Mouse (Mus musculus): Measurements from ENCODE around the gene Nrros. TPM values are rescaled to one million over a fixed set of nuclear protein-coding genes. Genes with fewer than 3 reads are reported as not detected.
"Not testable (repeated sequence)": the region's sequence is repeated elsewhere in the genome, so short reads cannot be mapped to it uniquely, and the experiment has no call there.

The Nrros gene
- polyA plus RNA-seq, 1 experiment from 2014 or later: 13.9 TPM

GRCm38 (mm10) chr16:32105698-32106097 is 59.7 kb downstream of the Nrros start:
- Histone ChIP-seq H3K27ac (no peak overlapping the region), H3K9me3 (replicated peaks; ENCODE audit: low read length) (no peaks in the 10 kb centered on the region), H3K36me3 (ENCODE audit: insufficient read depth, low read length) (peaks cover 26% of the 10 kb centered on the region), H3K27me3 (ENCODE audit: insufficient read depth, low read length) (no peaks in the 10 kb centered on the region), H3K4me2 (ENCODE audit: low read length) (no peak overlapping the region), H3K4me3 (replicated peaks; ENCODE audit: low read depth, low read length) (no peak overlapping the region), H3K9ac (ENCODE audit: low read depth, low read length) (no peak overlapping the region), H3K4me1 (replicated peaks; ENCODE audit: insufficient read depth, low read length) (no peaks in the 10 kb centered on the region)
- no peak for ATAC-seq (replicated peaks; ENCODE audit: low FRiP score, low read depth)
- TF ChIP-seq CTCF (IDR thresholded peaks at IDR 0.05; ENCODE audit: low read depth): peak; percentile 34
- no peak for DNase-seq (ENCODE audit: low spot score)
- WGBS: 97% methylated on average over 1 of the region's 1 CpGs

GRCm38 (mm10) chr16:32102295-32102694 is 63.1 kb downstream of the Nrros start:
- Histone ChIP-seq H3K4me3 (replicated peaks; ENCODE audit: low read depth, low read length) (no peak overlapping the region), H3K9me3 (replicated peaks; ENCODE audit: low read length) (no peaks in the 10 kb centered on the region), H3K27ac (no peak overlapping the region), H3K9ac (ENCODE audit: low read depth, low read length) (no peak overlapping the region), H3K4me1 (replicated peaks; ENCODE audit: insufficient read depth, low read length) (no peaks in the 10 kb centered on the region), H3K4me2 (ENCODE audit: low read length) (no peak overlapping the region), H3K36me3 (ENCODE audit: insufficient read depth, low read length) (peaks cover 22% of the 10 kb centered on the region), H3K27me3 (ENCODE audit: insufficient read depth, low read length) (no peaks in the 10 kb centered on the region)
- DNase-seq (ENCODE audit: low spot score) (no peak), ATAC-seq (replicated peaks; ENCODE audit: low FRiP score, low read depth) (no peak)
- no peak for TF ChIP-seq CTCF (IDR thresholded peaks at IDR 0.05; ENCODE audit: low read depth)
- 92% methylated on average over 13 of the region's 13 CpGs for WGBS

GRCm38 (mm10) chr16:32099638-32100150 is 65.7 kb downstream of the Nrros start, which contains the start of the genes Pigx and Cep19:
TSS of gene Pigx (minus strand) at chr16:32099740.
TSS of gene Cep19 (plus strand) at chr16:32099800.
- Histone ChIP-seq H3K27me3 (ENCODE audit: insufficient read depth, low read length) (no peaks in the 10 kb centered on the region), H3K9me3 (replicated peaks; ENCODE audit: low read length) (no peaks in the 10 kb centered on the region), H3K9ac (ENCODE audit: low read depth, low read length) (peak within 1 kb of the TSS; percentile 91), H3K4me1 (replicated peaks; ENCODE audit: insufficient read depth, low read length) (no peaks in the 10 kb centered on the region), H3K36me3 (ENCODE audit: insufficient read depth, low read length) (peaks cover 11% of the 10 kb centered on the region; the same call in 1 of the 2 replicates), H3K4me3 (replicated peaks; ENCODE audit: low read depth, low read length) (peak within 1 kb of the TSS; percentile 89), H3K4me2 (ENCODE audit: low read length) (peak within 1 kb of the TSS; percentile 76), H3K27ac (peak within 1 kb of the TSS; percentile 91)
- DNase-seq (ENCODE audit: low spot score): peak; percentile 92
- ATAC-seq (replicated peaks; ENCODE audit: low FRiP score, low read depth): peak; percentile 95
- 1% methylated on average over 32 of the region's 34 CpGs for WGBS
- no peak for TF ChIP-seq CTCF (IDR thresholded peaks at IDR 0.05; ENCODE audit: low read depth)

- ATAC-seq (replicated peaks; ENCODE audit: low FRiP score, low read depth): peak; percentile 73
- Histone ChIP-seq H3K27ac (peak overlapping the region; percentile 91), H3K4me3 (replicated peaks; ENCODE audit: low read depth, low read length) (peak overlapping the region; percentile 89), H3K36me3 (ENCODE audit: insufficient read depth, low read length) (peaks cover 11% of the 10 kb centered on the region; the same call in 1 of the 2 replicates), H3K9me3 (replicated peaks; ENCODE audit: low read length) (no peaks in the 10 kb centered on the region), H3K9ac (ENCODE audit: low read depth, low read length) (peak overlapping the region; percentile 91), H3K4me2 (ENCODE audit: low read length) (peak overlapping the region; percentile 76), H3K4me1 (replicated peaks; ENCODE audit: insufficient read depth, low read length) (no peaks in the 10 kb centered on the region), H3K27me3 (ENCODE audit: insufficient read depth, low read length) (no peaks in the 10 kb centered on the region)
- no peak for TF ChIP-seq CTCF (IDR thresholded peaks at IDR 0.05; ENCODE audit: low read depth)
- DNase-seq (ENCODE audit: low spot score): no peak
- WGBS: under 1% methylated on average over 39 of the region's 39 CpGs
Observed at GRCm38 (mm10) chr16:32098897-32099637, 66.3 kb downstream of the Nrros start.

- H3K9ac ChIP-seq (ENCODE audit: low read depth, low read length); ATAC-seq (replicated peaks; ENCODE audit: low FRiP score, low read depth): not testable (repeated sequence)
- 96% methylated on average over 2 of the region's 2 CpGs for WGBS
Observed at GRCm38 (mm10) chr16:32097757-32098156, 67.6 kb downstream of the Nrros start.

More at GRCm38 (mm10) chr16:32097757-32098156, 67.6 kb downstream of the Nrros start:
- H3K4me3 ChIP-seq (replicated peaks; ENCODE audit: low read depth, low read length); H3K4me1 ChIP-seq (replicated peaks; ENCODE audit: insufficient read depth, low read length); H3K9me3 ChIP-seq (replicated peaks; ENCODE audit: low read length); H3K36me3 ChIP-seq (ENCODE audit: insufficient read depth, low read length); H3K4me2 ChIP-seq (ENCODE audit: low read length); H3K27me3 ChIP-seq (ENCODE audit: insufficient read depth, low read length); H3K27ac ChIP-seq; DNase-seq (ENCODE audit: low spot score): not testable (repeated sequence)

Other genes with a start within 250 kb of the Nrros start
- gene Pigz, start 231.7 kb downstream of the Nrros start, polyA plus RNA-seq (2015; fragmentation: Nextera tagmentation; extraction: Ambion mirVana): 1.8 and 2.2 TPM in 2 replicates
- 137 and 140 TPM in 2 replicates for gene 0610012G03Rik, start 217.1 kb downstream of the Nrros start, polyA plus RNA-seq (2015; fragmentation: Nextera tagmentation; extraction: Ambion mirVana)
- 79.1 and 82.4 TPM in 2 replicates for gene Ncbp2, start 217.1 kb downstream of the Nrros start, polyA plus RNA-seq (2015; fragmentation: Nextera tagmentation; extraction: Ambion mirVana)
- gene Senp5, start 162.3 kb downstream of the Nrros start, polyA plus RNA-seq (2015; fragmentation: Nextera tagmentation; extraction: Ambion mirVana): 7.0 and 8.1 TPM in 2 replicates
- 31.2 and 33.6 TPM in 2 replicates for gene Pak2, start 86.3 kb downstream of the Nrros start, polyA plus RNA-seq (2015; fragmentation: Nextera tagmentation; extraction: Ambion mirVana)
- gene Pigx, start 65.9 kb downstream of the Nrros start, polyA plus RNA-seq (2015; fragmentation: Nextera tagmentation; extraction: Ambion mirVana): 129 and 140 TPM in 2 replicates
- gene Cep19, start 65.8 kb downstream of the Nrros start, polyA plus RNA-seq (2015; fragmentation: Nextera tagmentation; extraction: Ambion mirVana): 45.2 and 45.6 TPM in 2 replicates
- not detected in 2 replicates for gene Bex6, start 14.2 kb upstream of the Nrros start, polyA plus RNA-seq (2015; fragmentation: Nextera tagmentation; extraction: Ambion mirVana)
- 7.1 and 8.1 TPM in 2 replicates for gene Fbxo45, start 81.6 kb upstream of the Nrros start, polyA plus RNA-seq (2015; fragmentation: Nextera tagmentation; extraction: Ambion mirVana)
- 18.6 and 20.2 TPM in 2 replicates for gene Wdr53, start 81.6 kb upstream of the Nrros start, polyA plus RNA-seq (2015; fragmentation: Nextera tagmentation; extraction: Ambion mirVana)
- not detected in 2 replicates for gene Smco1, start 105.9 kb upstream of the Nrros start, polyA plus RNA-seq (2015; fragmentation: Nextera tagmentation; extraction: Ambion mirVana)
- gene Rnf168, start 111.9 kb upstream of the Nrros start, polyA plus RNA-seq (2015; fragmentation: Nextera tagmentation; extraction: Ambion mirVana): 20.0 and 20.9 TPM in 2 replicates
- 13.3 and 14.0 TPM in 2 replicates for gene Ubxn7, start 166.7 kb upstream of the Nrros start, polyA plus RNA-seq (2015; fragmentation: Nextera tagmentation; extraction: Ambion mirVana)
- gene Tm4sf19, start 234.9 kb upstream of the Nrros start, polyA plus RNA-seq (2015; fragmentation: Nextera tagmentation; extraction: Ambion mirVana): not detected in 2 replicates